Mouse (Mus musculus) ES-E14 (cell line): ENCODE measurements around the gene Tcf23. TPM values are rescaled to one million over a fixed set of nuclear protein-coding genes. Genes with fewer than 3 reads are reported as not detected.

ENCODE experiments used
- DNase-seq: peaks from one replicate; pipeline ENCODE4 v3.0.0-alpha.2; 2013; ENCODE audit warnings: low read depth, low spot score
- H3K27ac ChIP-seq: 2 replicates; pipeline ENCODE4 v1.5.1; 2012; ENCODE audit warnings: low read depth, mild to moderate bottlenecking, low read length, moderate library complexity, mixed read lengths; ENCODE audit not compliant: poor library complexity, insufficient read depth, severe bottlenecking
- H3K36me3 ChIP-seq: 2 replicates; pipeline ENCODE4 v1.6.1; 2012; ENCODE audit warnings: mild to moderate bottlenecking, low read length, moderate library complexity, mixed read lengths; ENCODE audit not compliant: control insufficient read depth, poor library complexity, insufficient read depth, severe bottlenecking
- H3K4me1 ChIP-seq, 2 experiments: fragments of 150-350 bp in 1 of 2; sonication (generic) in 1 of 2; 2 replicates each; pipeline ENCODE4 v1.6.1; 2012; ENCODE audit warnings: low read length in 2 of 2, mild to moderate bottlenecking in 1 of 2, mixed read lengths in 1 of 2; ENCODE audit not compliant: control insufficient read depth in 2 of 2, insufficient read depth in 2 of 2, poor library complexity in 1 of 2
- H3K4me3 ChIP-seq, 2 experiments: fragments of 150-350 bp in 1 of 2; sonication (generic) in 1 of 2; 2 replicates each; pipeline ENCODE4 v1.5.1; 2012; ENCODE audit warnings: low read length in 2 of 2, low read depth in 1 of 2, mild to moderate bottlenecking in 1 of 2, mixed read lengths in 1 of 2; ENCODE audit not compliant: insufficient read depth in 1 of 2, poor library complexity in 1 of 2, severe bottlenecking in 1 of 2
- H3K9ac ChIP-seq: 2 replicates; pipeline ENCODE4 v1.6.1; 2012; ENCODE audit warnings: low read depth, mild to moderate bottlenecking, low read length, mixed read lengths; ENCODE audit not compliant: poor library complexity, insufficient read depth, severe bottlenecking
- H3K9me3 ChIP-seq: fragments of 150-350 bp; sonication (generic); 2 replicates; pipeline ENCODE4 v1.6.1; 2012; ENCODE audit warnings: low read depth, mild to moderate bottlenecking, low read length; ENCODE audit not compliant: control insufficient read depth, insufficient read depth
- CHD2 ChIP-seq: IDR thresholded peaks from 2 replicates; pipeline ENCODE4 v1.6.1; 2014; ENCODE audit warnings: mild to moderate bottlenecking, low read depth, low read length, inconsistent platforms
- HCFC1 ChIP-seq: IDR thresholded peaks from 2 replicates; pipeline ENCODE4 v1.6.1; 2012; ENCODE audit warnings: low read length, inconsistent platforms, borderline replicate concordance; ENCODE audit not compliant: insufficient read depth
- MAFK ChIP-seq: IDR thresholded peaks from 2 replicates; pipeline ENCODE4 v1.6.1; 2014; ENCODE audit warnings: mild to moderate bottlenecking, low read depth, low read length, inconsistent platforms; ENCODE audit not compliant: insufficient read depth
- ZC3H11A ChIP-seq: IDR thresholded peaks from 2 replicates; pipeline ENCODE4 v1.6.1; 2012; ENCODE audit warnings: low read depth, mild to moderate bottlenecking, inconsistent platforms, low read length, borderline replicate concordance
- ZNF384 ChIP-seq: IDR thresholded peaks from 2 replicates; pipeline ENCODE4 v1.6.1; 2012; ENCODE audit warnings: low read depth, low read length, inconsistent platforms
- in situ Hi-C, 2 experiments: fragments of 600-800 bp; cut with MboI; formaldehyde crosslinking; loops; one replicate each; pipeline ENCODE4 v1.15.1; 2025; ENCODE audit warnings: low sequenced_read_pairs in 2 of 2, inconsistent platforms in 1 of 2; ENCODE audit not compliant: unreplicated experiment in 2 of 2
- total RNA-seq: library from RNA; depleted of rRNA; stranded (reverse); fragments of 300-350 nt; gene quantifications from 2 replicates; pipeline ENCODE4 v1.2.3, GENCODE M21; 2012

Gene Tcf23
- total RNA-seq, 1 experiment, result 0.27 TPM

- H3K27ac ChIP-seq, result no peak overlapping the region
- in situ Hi-C loops, result loop anchor here in 1 of 2 experiments (25.0 kb wide), 1 partner anchor 131 kb away; the partner anchor contains the start of gene Mapre3
- H3K9me3 ChIP-seq, result no peaks in the 10 kb centered on the region
- TF ChIP-seq ZC3H11A (peak; percentile 42; the same call in 1 of the 2 replicates), ZNF384 (no peak)
- H3K9ac ChIP-seq, result no peak overlapping the region
- no peaks in the 10 kb centered on the region for H3K4me1 ChIP-seq
- DNase-seq, result no peak
- no peak overlapping the region for H3K4me3 ChIP-seq
- H3K36me3 ChIP-seq, result no peaks in the 10 kb centered on the region
Observed at GRCm38 (mm10) chr5:30943004-30943403, 25.5 kb upstream of the Tcf23 start.

- no peak for DNase-seq
- no peak overlapping the region for H3K9ac ChIP-seq
- no peaks in the 10 kb centered on the region for H3K9me3 ChIP-seq
- no peaks in the 10 kb centered on the region for H3K36me3 ChIP-seq
- H3K27ac ChIP-seq, result no peak overlapping the region
- TF ChIP-seq ZNF384 (no peak), HCFC1 (no peak), CHD2 (no peak), MAFK (no peak), ZC3H11A (no peak)
- H3K4me1 ChIP-seq, result peaks cover 0 to 3% of the 10 kb centered on the region in 2 experiments; a peak in 1 of 4 replicates
- in situ Hi-C loops, result loop anchor here in 1 of 2 experiments (25.0 kb wide), 1 partner anchor 132 kb away; the partner anchor contains the start of gene Mapre3
- no peak overlapping the region for H3K4me3 ChIP-seq
Observed at GRCm38 (mm10) chr5:30944344-30944743, 24.1 kb upstream of the Tcf23 start.

- no peak within 1 kb of the TSS for H3K27ac ChIP-seq
Observed at GRCm38 (mm10) chr5:30944956-30945781, 23.3 kb upstream of the Tcf23 start, which contains the start of gene Cgref1. Gene Cgref1 (minus strand): TSS chr5:30945591.

GRCm38 (mm10) chr5:30948620-30949019 lies 19.8 kb upstream of the Tcf23 start:
- Histone ChIP-seq H3K27ac (no peak overlapping the region), H3K4me3 (no peak overlapping the region), H3K36me3 (peaks cover 7% of the 10 kb centered on the region), H3K4me1 (peaks cover 0 to 5% of the 10 kb centered on the region in 2 experiments; a peak in 2 of 4 replicates), H3K9ac (no peak overlapping the region), H3K9me3 (no peaks in the 10 kb centered on the region)
- TF ChIP-seq ZC3H11A, result no peak
- TF ChIP-seq ZNF384, result no peak
- no peak for TF ChIP-seq HCFC1
- no peak for TF ChIP-seq CHD2
- no peak for TF ChIP-seq MAFK
- no peak for DNase-seq
- in situ Hi-C loops, result loop anchor here in 1 of 2 experiments (25.0 kb wide), 1 partner anchor 136 kb away; the partner anchor contains the start of gene Mapre3

More at GRCm38 (mm10) chr5:30944956-30945781, 23.3 kb upstream of the Tcf23 start, which contains the start of gene Cgref1:
- no peak for DNase-seq
- Histone ChIP-seq H3K9me3 (no peaks in the 10 kb centered on the region), H3K4me1 (peaks cover 0 to 3% of the 10 kb centered on the region in 2 experiments; a peak in 1 of 4 replicates), H3K4me3 (peak within 1 kb of the TSS; percentile 63 to 73), H3K9ac (peak within 1 kb of the TSS; percentile 42), H3K36me3 (no peaks in the 10 kb centered on the region)
- in situ Hi-C loops, result loop anchor here in 1 of 2 experiments (25.0 kb wide), 1 partner anchor 133 kb away; the partner anchor contains the start of gene Mapre3
- no peak for TF ChIP-seq HCFC1
- TF ChIP-seq CHD2, result no peak
- no peak for TF ChIP-seq ZNF384
- no peak for TF ChIP-seq ZC3H11A
- no peak for TF ChIP-seq MAFK
